ENCODE assay signal across 10 mouse cellular contexts in genomic region chr8:66777115-66777877, GRCm38 (mm10).
DNase-seq lines count a peak whose midpoint lies in the region; ATAC-seq and TF ChIP-seq lines count a peak whose summit lies in the region.
"Had no signal": no experiment of that assay in that cellular context is flagged by ENCODE, and none has a peak within 500 bp of the region (broad histone marks: within the 10 kb centered on the region; RNA-seq: fewer than 3 reads in every experiment).

No protein-coding gene starts in this region.

- no peak overlapping the region for H3K27ac ChIP-seq in neural tube, embryonic 14.5 days (ENCODE audit: low read depth, low read length)
- H3K27ac ChIP-seq in neural tube, embryonic 15.5 days (replicated peaks) = no peak overlapping the region
- H3K27ac ChIP-seq in forebrain, postnatal 0 days (ENCODE audit: low read depth, low read length) = peak overlapping the region; percentile 36; the same call in 1 of the 2 replicates

- no peak overlapping the region for H3ac ChIP-seq in myocyte (ENCODE audit: control insufficient read depth, insufficient read length)

- H3K4me1 ChIP-seq in neural tube, embryonic 14.5 days (ENCODE audit: control insufficient read depth, insufficient read depth, low read length) = no peaks in the 10 kb centered on the region
- no peaks in the 10 kb centered on the region for H3K4me1 ChIP-seq in neural tube, embryonic 15.5 days
- H3K4me1 ChIP-seq in forebrain, postnatal 0 days (ENCODE audit: insufficient read depth) = peaks cover 3% of the 10 kb centered on the region
- no peaks in the 10 kb centered on the region for H3K4me1 ChIP-seq in lung, adult 2 months (ENCODE audit: control insufficient read depth, insufficient read depth, low read length)

- no peaks in the 10 kb centered on the region for H3K36me3 ChIP-seq in neural tube, embryonic 14.5 days (ENCODE audit: control insufficient read depth, insufficient read depth, low read length)
- H3K36me3 ChIP-seq in neural tube, embryonic 15.5 days = no peaks in the 10 kb centered on the region
- H3K36me3 ChIP-seq in forebrain, postnatal 0 days (ENCODE audit: insufficient read depth) = no peaks in the 10 kb centered on the region
- no peaks in the 10 kb centered on the region for H3K36me3 ChIP-seq in myocyte (ENCODE audit: control insufficient read depth, insufficient read depth)

- H3K4me3 ChIP-seq in neural tube, embryonic 14.5 days (ENCODE audit: low read depth, low read length) = no peak overlapping the region
- H3K4me3 ChIP-seq in neural tube, embryonic 15.5 days (replicated peaks) = no peak overlapping the region
- no peak overlapping the region for H3K4me3 ChIP-seq in forebrain, postnatal 0 days (ENCODE audit: low read depth, low read length)
- no peak overlapping the region for H3K4me3 ChIP-seq in lung, adult 2 months (replicated peaks; ENCODE audit: extremely low read depth, low read depth, low read length)
- no peak overlapping the region for H3K4me3 ChIP-seq in myocyte

- H3K27me3 ChIP-seq in neural tube, embryonic 14.5 days (ENCODE audit: control insufficient read depth, insufficient read depth, low read length) = no peaks in the 10 kb centered on the region
- H3K27me3 ChIP-seq in neural tube, embryonic 15.5 days (replicated peaks) = no peaks in the 10 kb centered on the region
- H3K27me3 ChIP-seq in forebrain, postnatal 0 days (ENCODE audit: insufficient read depth, low read length) = no peaks in the 10 kb centered on the region
- no peaks in the 10 kb centered on the region for H3K27me3 ChIP-seq in myocyte (ENCODE audit: control insufficient read depth, insufficient read depth, insufficient read length)

- no peak overlapping the region for H3K9ac ChIP-seq in neural tube, embryonic 14.5 days (replicated peaks; ENCODE audit: low read depth, low read length)
- H3K9ac ChIP-seq in neural tube, embryonic 15.5 days (replicated peaks) = no peak overlapping the region
- H3K9ac ChIP-seq in forebrain, postnatal 0 days = no peak overlapping the region

- peak; percentile 71 for ATAC-seq in neural tube, embryonic 14.5 days (ENCODE audit: low read depth)
- ATAC-seq in neural tube, embryonic 15.5 days (ENCODE audit: low FRiP score) = no peak; the same call in 1 of the 2 replicates
- ATAC-seq in forebrain, postnatal 0 days = peak; percentile 64

- WGBS in neural tube, embryonic 14.5 days = 63% methylated on average over 14 of the region's 14 CpGs
- WGBS in neural tube, embryonic 15.5 days = 63% methylated on average over 14 of the region's 14 CpGs
- 21% methylated on average over 14 of the region's 14 CpGs for WGBS in forebrain, postnatal 0 days
- 45% methylated on average over 14 of the region's 14 CpGs for WGBS in lung, adult 2 months

- no peak for TF ChIP-seq CTCF in forebrain, postnatal 0 days (IDR thresholded peaks at IDR 0.05; ENCODE audit: low read depth)
- TF ChIP-seq CTCF in lung, adult 2 months (IDR thresholded peaks at IDR 0.05; ENCODE audit: insufficient read depth, low read length) = no peak

- no peaks in the 10 kb centered on the region for H3K9me3 ChIP-seq in neural tube, embryonic 14.5 days (ENCODE audit: control insufficient read depth, low read length)
- H3K9me3 ChIP-seq in neural tube, embryonic 15.5 days (replicated peaks) = no peaks in the 10 kb centered on the region
- no peaks in the 10 kb centered on the region for H3K9me3 ChIP-seq in forebrain, postnatal 0 days (ENCODE audit: low read length)

- no peak overlapping the region for H3K4me2 ChIP-seq in neural tube, embryonic 14.5 days (ENCODE audit: low read depth, low read length)
- H3K4me2 ChIP-seq in neural tube, embryonic 15.5 days = no peak overlapping the region
- H3K4me2 ChIP-seq in forebrain, postnatal 0 days (ENCODE audit: low read depth) = no peak overlapping the region
- peak overlapping the region; percentile 13 for H3K4me2 ChIP-seq in myocyte (ENCODE audit: low read depth)

- H3K79me2 ChIP-seq in myocyte (ENCODE audit: control insufficient read depth, insufficient read depth) = no peaks in the 10 kb centered on the region

- DNase-seq in forebrain, postnatal 0 days = peak; percentile 35
- DNase-seq in lung, adult 2 months = peak; percentile 3
- DNase-seq in urinary bladder, postnatal 36 days (ENCODE audit: low spot score in 2 of 2) = no peak
- DNase-seq in Muller cell, postnatal 12 days (ENCODE audit: inconsistent ontology term) = no peak
- DNase-seq in testis, postnatal 14 days (ENCODE audit: low spot score) = no peak
- DNase-seq: adrenal gland, postnatal 25 days; heart, adult 18-20 months had no signal

- no peak for TF ChIP-seq POLR2A in lung, adult 2 months (IDR thresholded peaks at IDR 0.05; ENCODE audit: borderline replicate concordance, extremely low read depth, low read depth, low read length)
- no peak for TF ChIP-seq POLR2A in myocyte (IDR thresholded peaks at IDR 0.05; ENCODE audit: insufficient read length, low read depth)

TF ChIP-seq in myocyte, 11 proteins besides CTCF, POLR2A, EP300 and RAD21:
- TF ChIP-seq MYOG (IDR thresholded peaks at IDR 0.05; ENCODE audit: control insufficient read depth in 1 of 3, insufficient read depth in 1 of 3, insufficient read length in 2 of 3, low read depth in 2 of 3) (peak in 2 of 3 experiments; percentile 7 to 40), USF1 (IDR thresholded peaks at IDR 0.05; ENCODE audit: low read depth) (no peak)

Comparison
In these comparisons a context has a peak if more than half of its experiments do, and no peak if none do; other contexts are left out.
1. DNase-seq: peak in forebrain, postnatal 0 days (single experiment) and lung, adult 2 months (single experiment); none in urinary bladder, postnatal 36 days (0 of 2), Muller cell, postnatal 12 days (single experiment) and testis, postnatal 14 days (single experiment).